Mouse (Mus musculus) large intestine, adult 2 months (tissue): ENCODE measurements around the gene Gm527. TPM values are rescaled to one million over a fixed set of nuclear protein-coding genes. Genes with fewer than 3 reads are reported as not detected.

Source experiments
- DNase-seq: peaks from one replicate; pipeline ENCODE4 v3.0.0-alpha.2; 2012; ENCODE audit warnings: low read depth, low spot score
- WGBS: fragments of 180-500 bp; shearing (Covaris S2); methylation state at CpG from one replicate; pipeline ENCODE4 v1.1.7; 2018; 5-methylcytosine and 5-hydroxymethylcytosine counted together
- polyA plus RNA-seq: library from polyadenylated mRNA; depleted of rRNA; stranded (reverse); fragments of >200 nt; gene quantifications from 2 replicates; pipeline ENCODE4 v1.2.3, GENCODE M21; 2012; rRNA removed

Gm527 gene
- polyA plus RNA-seq: 0.47 and 1.4 TPM in 2 replicates

GRCm38 (mm10) chr12:64917578-64918471 lies at the start of gene Gm527:
Gene Gm527, plus strand, starts transcription at chr12:64917906.
- WGBS: under 1% methylated on average over 93 of the region's 93 CpGs
- DNase-seq: peak; percentile 94

- 59% methylated on average over 4 of the region's 4 CpGs for WGBS
- no peak for DNase-seq
Observed at GRCm38 (mm10) chr12:64871103-64871502, 46.6 kb upstream of the Gm527 start.

GRCm38 (mm10) chr12:64897060-64897730 lies 20.5 kb upstream of the Gm527 start:
- no peak for DNase-seq
- WGBS: 36% methylated on average over 4 of the region's 4 CpGs

GRCm38 (mm10) chr12:64902506-64902905 lies 15.2 kb upstream of the Gm527 start:
- no peak for DNase-seq
- WGBS: 36% methylated on average over 8 of the region's 8 CpGs

- DNase-seq: no peak
- WGBS: 58% methylated on average over 8 of the region's 8 CpGs
Observed at GRCm38 (mm10) chr12:64903186-64903585, 14.5 kb upstream of the Gm527 start.

- WGBS: 69% methylated on average over 6 of the region's 6 CpGs
- no peak for DNase-seq
Observed at GRCm38 (mm10) chr12:64912996-64913395, 4.7 kb upstream of the Gm527 start.

- DNase-seq: no peak
Observed at GRCm38 (mm10) chr12:64916735-64917134, 971 bp upstream of the Gm527 start.

- DNase-seq: no peak
- WGBS: 88% methylated on average over 2 of the region's 2 CpGs
Observed at GRCm38 (mm10) chr12:64937493-64937892, 19.8 kb downstream of the Gm527 start.

GRCm38 (mm10) chr12:64964560-64964959 lies 46.9 kb downstream of the Gm527 start:
- WGBS: 5% methylated on average over 4 of the region's 4 CpGs

GRCm38 (mm10) chr12:64965124-64966026 lies 47.7 kb downstream of the Gm527 start, which contains the start of the genes Klhl28 and Togaram1:
Gene Klhl28, minus strand, starts transcription at chr12:64965534.
Gene Togaram1, plus strand, starts transcription at chr12:64965804.
- peak; percentile 100 for DNase-seq
- WGBS: 1% methylated on average over 45 of the region's 45 CpGs

More at GRCm38 (mm10) chr12:64964560-64964959, 46.9 kb downstream of the Gm527 start:
- DNase-seq: no peak

GRCm38 (mm10) chr12:64966101-64966631 lies 48.5 kb downstream of the Gm527 start:
- under 1% methylated on average over 44 of the region's 44 CpGs for whole genome bisulfite sequencing
- no peak for DNase-seq

- under 1% methylated on average over 19 of the region's 19 CpGs for WGBS
- DNase-seq: no peak
Observed at GRCm38 (mm10) chr12:64966652-64967435, 49.1 kb downstream of the Gm527 start.

GRCm38 (mm10) chr12:64967470-64967869 lies 49.8 kb downstream of the Gm527 start:
- 1% methylated on average over 9 of the region's 9 CpGs for WGBS
- DNase-seq: no peak

GRCm38 (mm10) chr12:64968067-64968466 lies 50.4 kb downstream of the Gm527 start:
- 4% methylated on average over 2 of the region's 2 CpGs for WGBS
- DNase-seq: no peak

- no peak for DNase-seq
Observed at GRCm38 (mm10) chr12:64971399-64971798, 53.7 kb downstream of the Gm527 start.

- DNase-seq: no peak
- 54% methylated on average over 6 of the region's 6 CpGs for WGBS
Observed at GRCm38 (mm10) chr12:64972063-64972462, 54.4 kb downstream of the Gm527 start.
